Mouse (Mus musculus): ENCODE data around the gene Glrx.
"Not testable (repeated sequence)": the region's sequence is repeated elsewhere in the genome, so short reads cannot be mapped to it uniquely, and the experiment has no call there.

The Glrx gene

GRCm38 (mm10) chr13:75835461-75835860 lies 4.2 kb upstream of the Glrx start:
- DNase-seq (ENCODE audit: low read depth) = no peak

GRCm38 (mm10) chr13:75838506-75838905 lies 1.2 kb upstream of the Glrx start:
- no peak for DNase-seq (ENCODE audit: low read depth)

GRCm38 (mm10) chr13:75840752-75841285 lies 1.2 kb downstream of the Glrx start:
- DNase-seq (ENCODE audit: low read depth) = no peak

GRCm38 (mm10) chr13:75841950-75842349 lies 2.3 kb downstream of the Glrx start:
- DNase-seq (ENCODE audit: low read depth) = no peak

- DNase-seq (ENCODE audit: low read depth) = no peak
These were observed 3.7 kb downstream of the Glrx start for GRCm38 (mm10) chr13:75843331-75843730.

GRCm38 (mm10) chr13:75843993-75844683 lies 4.5 kb downstream of the Glrx start:
- DNase-seq (ENCODE audit: low read depth) = no peak

GRCm38 (mm10) chr13:75844833-75845518 lies 5.3 kb downstream of the Glrx start:
- no peak for DNase-seq (ENCODE audit: low read depth)

- DNase-seq (ENCODE audit: low read depth) = no peak
These were observed 6.0 kb downstream of the Glrx start for GRCm38 (mm10) chr13:75845519-75846166.

GRCm38 (mm10) chr13:75847027-75847426 lies 7.4 kb downstream of the Glrx start:
- DNase-seq (ENCODE audit: low read depth) = no peak

GRCm38 (mm10) chr13:75852027-75852426 lies 12.4 kb downstream of the Glrx start:
- no peak for DNase-seq (ENCODE audit: low read depth)

- no peak for DNase-seq (ENCODE audit: low read depth)
These were observed 13.4 kb downstream of the Glrx start for GRCm38 (mm10) chr13:75853118-75853517.

- no peak for DNase-seq (ENCODE audit: low read depth)
These were observed 19.7 kb downstream of the Glrx start for GRCm38 (mm10) chr13:75859264-75859844.

- DNase-seq (ENCODE audit: low read depth) = no peak
These were observed 26.0 kb downstream of the Glrx start for GRCm38 (mm10) chr13:75865486-75866184.

GRCm38 (mm10) chr13:75867876-75868275 lies 28.2 kb downstream of the Glrx start:
- DNase-seq (ENCODE audit: low read depth) = no peak

- DNase-seq (ENCODE audit: low read depth) = no peak
These were observed 35.1 kb downstream of the Glrx start for GRCm38 (mm10) chr13:75874608-75875376.

GRCm38 (mm10) chr13:75876188-75876587 lies 36.5 kb downstream of the Glrx start:
- DNase-seq (ENCODE audit: low read depth) = not testable (repeated sequence)

GRCm38 (mm10) chr13:75876592-75876991 lies 36.9 kb downstream of the Glrx start:
- DNase-seq (ENCODE audit: low read depth) = no peak

- peak; percentile 60 for DNase-seq (ENCODE audit: low read depth)
These were observed 38.2 kb downstream of the Glrx start for GRCm38 (mm10) chr13:75877907-75878306.

- DNase-seq (ENCODE audit: low read depth) = no peak
These were observed 40.1 kb downstream of the Glrx start for GRCm38 (mm10) chr13:75879756-75880155.

- no peak for DNase-seq (ENCODE audit: low read depth)
These were observed 40.8 kb downstream of the Glrx start for GRCm38 (mm10) chr13:75880501-75880900.

GRCm38 (mm10) chr13:75883792-75884191 lies 44.1 kb downstream of the Glrx start:
- DNase-seq (ENCODE audit: low read depth) = no peak

Data from c-Kit-positive CD71-negative TER-119-negative erythroid progenitor cells, embryonic 14.5 days (primary cell).